Mouse (Mus musculus): Measurements from ENCODE around the gene Fam71f1.
"Not testable (repeated sequence)": the region's sequence is repeated elsewhere in the genome, so short reads cannot be mapped to it uniquely, and the experiment has no call there.

Gene Fam71f1

DNA sequence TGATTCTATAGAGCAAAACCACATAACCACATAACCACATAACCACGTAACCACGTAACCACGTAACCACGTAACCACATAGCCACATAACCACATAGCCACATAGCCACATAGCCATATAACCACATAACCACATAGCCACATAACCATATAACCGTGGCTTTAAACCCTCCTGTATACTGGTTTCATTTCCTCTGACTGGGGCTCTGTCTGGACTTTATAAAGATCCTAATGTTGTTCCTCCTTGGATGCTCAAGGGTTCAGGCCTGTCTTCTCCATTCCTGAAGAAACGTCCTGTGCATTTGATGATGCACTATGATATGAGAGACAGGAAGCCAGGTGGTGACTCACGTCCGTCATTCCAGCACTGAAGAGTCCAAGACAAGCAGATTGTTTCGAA lies 8.0 kb downstream of the Fam71f1 start:
- DNase-seq (ENCODE audit: low read depth, low spot score) = no peak

DNA sequence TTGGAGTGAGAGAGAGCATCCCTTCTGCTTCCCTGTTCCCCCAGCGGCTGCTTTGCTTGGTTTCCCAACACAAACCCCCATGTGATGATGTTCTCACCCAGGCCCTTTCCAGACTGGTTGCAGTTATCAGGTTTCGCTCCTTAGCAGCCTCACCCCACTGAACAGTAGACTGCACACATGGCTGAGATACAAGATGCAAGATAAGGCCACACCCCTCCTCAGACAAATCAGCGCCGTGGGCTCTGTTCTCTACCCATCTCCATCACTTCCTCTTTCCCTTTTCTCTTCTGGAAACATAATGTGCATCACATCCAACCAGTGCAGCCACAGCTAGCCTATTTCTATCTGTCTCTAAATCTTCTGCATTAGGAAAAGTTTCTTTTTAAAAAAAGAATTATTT lies 10.6 kb downstream of the Fam71f1 start:
- no peak for DNase-seq (ENCODE audit: low read depth, low spot score)

- not testable (repeated sequence) for DNase-seq (ENCODE audit: low read depth, low spot score)
Observed at GRCm38 (mm10) chr6:29346512-29346911, 27.6 kb downstream of the Fam71f1 start.

- no peak for DNase-seq (ENCODE audit: low read depth, low spot score)
Observed at GRCm38 (mm10) chr6:29347189-29347588, 28.2 kb downstream of the Fam71f1 start.

DNA sequence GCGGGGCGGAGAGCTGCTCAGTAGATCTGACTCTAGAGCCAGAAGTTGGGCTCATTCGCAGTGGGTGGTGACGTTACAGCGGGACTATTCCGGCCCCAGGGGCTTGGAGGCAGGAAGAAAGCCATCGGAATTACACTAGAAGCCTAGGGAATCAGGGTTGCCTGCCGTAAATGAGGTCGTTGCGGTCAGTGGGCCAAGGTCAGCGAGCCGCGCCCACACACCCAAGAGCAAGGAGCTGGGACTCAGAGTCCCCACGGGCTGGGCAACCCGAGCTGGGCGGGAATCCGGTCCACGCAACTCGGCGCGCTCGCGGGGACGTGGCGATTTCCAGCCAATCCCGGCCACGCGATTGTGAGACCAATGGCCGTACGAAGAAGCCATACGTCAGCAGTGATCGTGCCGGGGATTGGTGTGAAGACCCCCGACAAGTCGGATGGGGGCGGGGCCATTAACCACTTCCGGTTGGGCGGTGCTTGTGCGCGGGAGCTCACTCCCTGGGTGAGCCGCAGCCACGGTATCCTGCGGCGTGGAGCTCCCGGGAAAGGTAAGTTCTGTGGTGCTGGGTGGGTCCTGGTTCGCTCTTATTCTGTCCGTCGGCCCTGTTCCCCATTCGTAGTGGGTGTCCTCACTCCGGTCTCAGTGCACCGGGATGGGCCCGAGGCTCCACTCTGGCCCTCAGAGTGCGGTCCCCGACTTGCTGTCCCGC lies 28.9 kb downstream of the Fam71f1 start, which contains the start of gene Calu:
Gene Calu, plus strand, starts transcription at position 405 of the 706 bp plus-strand sequence.
- DNase-seq (ENCODE audit: low read depth, low spot score) = peak; percentile 99

DNA sequence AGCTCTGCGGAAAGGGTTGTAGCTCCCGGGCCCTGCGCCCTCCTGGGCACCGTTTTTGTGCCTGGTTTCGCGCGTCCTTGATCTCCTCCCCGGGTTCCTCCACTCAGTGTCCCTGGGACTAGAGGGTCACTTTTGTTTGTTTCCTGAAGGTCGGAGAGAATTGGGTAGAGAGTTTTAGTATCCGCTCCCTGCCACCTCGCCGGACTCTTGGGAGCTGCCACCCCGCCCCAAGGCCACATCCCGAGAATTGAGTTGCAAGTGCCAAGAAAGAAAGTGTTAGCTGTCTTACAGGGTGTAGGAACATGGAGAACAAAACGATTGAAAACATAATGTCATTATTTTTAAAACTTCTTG lies 29.4 kb downstream of the Fam71f1 start:
- no peak for DNase-seq (ENCODE audit: low read depth, low spot score)

- no peak for DNase-seq (ENCODE audit: low read depth, low spot score)
Observed at GRCm38 (mm10) chr6:29351613-29352012, 32.7 kb downstream of the Fam71f1 start.

DNA sequence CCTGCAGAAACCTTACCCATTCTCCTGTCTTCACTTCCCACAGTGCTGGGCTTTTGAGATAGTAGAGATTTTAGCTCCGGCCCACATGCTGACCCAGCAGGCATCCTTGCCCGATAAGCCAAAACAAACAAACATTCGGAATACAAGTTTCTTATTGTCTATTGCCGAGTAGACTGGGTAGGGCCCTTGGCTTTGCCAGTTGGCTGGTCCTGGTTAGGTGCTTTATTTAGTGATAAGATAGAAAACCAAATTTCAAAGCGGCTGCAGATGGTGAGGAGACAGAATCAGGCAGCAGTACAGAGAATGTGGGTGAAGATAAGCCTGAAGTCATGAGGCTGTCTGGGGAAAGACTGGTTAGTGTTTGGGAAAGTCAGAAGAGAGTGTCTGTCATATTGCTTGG lies 33.9 kb downstream of the Fam71f1 start:
- no peak for DNase-seq (ENCODE audit: low read depth, low spot score)

- DNase-seq (ENCODE audit: low read depth, low spot score) = no peak
Observed at GRCm38 (mm10) chr6:29359386-29359785, 40.4 kb downstream of the Fam71f1 start.

DNA sequence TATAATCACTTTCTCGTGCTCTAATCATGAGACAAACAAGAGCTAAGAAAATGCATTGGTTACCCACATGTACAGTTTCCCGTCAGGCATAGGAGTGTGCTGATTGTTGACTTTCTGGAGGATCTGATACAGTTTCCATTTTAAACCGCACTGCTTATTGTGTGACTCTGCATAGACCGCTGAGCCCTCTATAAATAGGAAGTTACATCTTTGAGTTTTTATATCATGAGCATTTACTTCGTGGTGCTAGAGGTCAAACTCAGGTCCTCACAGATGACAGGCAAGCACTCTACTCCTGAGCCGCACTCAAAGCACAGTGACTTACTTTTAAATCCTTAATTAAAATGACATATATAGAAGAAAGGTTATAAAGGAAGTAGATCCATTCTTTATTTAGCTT lies 41.3 kb downstream of the Fam71f1 start:
- no peak for DNase-seq (ENCODE audit: low read depth, low spot score)

DNA sequence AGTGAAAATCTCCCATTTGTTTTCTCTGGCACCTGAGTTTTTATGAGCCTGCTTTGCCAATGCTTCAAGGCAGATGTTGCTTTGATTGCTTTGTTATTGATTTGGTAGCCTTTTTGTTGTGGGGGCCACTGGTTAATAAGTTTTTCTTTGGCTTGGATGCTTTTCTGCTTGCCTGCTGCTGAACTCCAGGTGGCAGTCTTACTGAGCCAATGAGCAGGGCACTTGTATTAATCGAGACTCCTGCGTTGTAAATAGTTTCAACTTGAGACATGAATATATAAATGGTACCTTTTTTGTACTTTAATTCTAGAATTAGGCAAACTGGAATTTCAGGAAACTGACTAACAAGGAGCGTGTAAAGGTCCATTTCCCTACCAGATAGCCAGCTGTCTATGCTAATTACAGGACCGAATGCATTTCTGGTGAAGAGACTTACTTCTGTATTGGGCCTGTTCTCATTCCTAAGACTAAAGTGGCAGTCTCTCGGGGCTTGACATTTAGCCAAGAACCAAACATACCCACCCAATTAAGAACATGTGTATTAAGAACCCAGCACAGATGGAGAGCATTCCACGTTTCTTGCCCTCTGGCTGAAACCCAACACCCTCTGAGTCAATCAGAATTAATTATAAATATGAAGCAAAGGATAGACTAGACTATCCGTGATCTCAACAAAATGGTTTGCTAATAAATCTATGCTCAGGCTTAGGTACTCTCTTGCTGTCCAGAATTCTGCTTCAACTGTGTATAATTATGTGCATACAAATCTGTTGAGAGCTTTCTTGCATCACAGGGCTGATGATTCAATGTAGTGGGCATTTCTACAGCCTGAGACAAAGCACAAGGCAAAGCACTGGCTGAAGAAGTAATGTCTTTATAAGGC lies 43.5 kb downstream of the Fam71f1 start:
- DNase-seq (ENCODE audit: low read depth, low spot score) = no peak

- no peak for DNase-seq (ENCODE audit: low read depth, low spot score)
Observed at GRCm38 (mm10) chr6:29363129-29363515, 44.2 kb downstream of the Fam71f1 start.

DNA sequence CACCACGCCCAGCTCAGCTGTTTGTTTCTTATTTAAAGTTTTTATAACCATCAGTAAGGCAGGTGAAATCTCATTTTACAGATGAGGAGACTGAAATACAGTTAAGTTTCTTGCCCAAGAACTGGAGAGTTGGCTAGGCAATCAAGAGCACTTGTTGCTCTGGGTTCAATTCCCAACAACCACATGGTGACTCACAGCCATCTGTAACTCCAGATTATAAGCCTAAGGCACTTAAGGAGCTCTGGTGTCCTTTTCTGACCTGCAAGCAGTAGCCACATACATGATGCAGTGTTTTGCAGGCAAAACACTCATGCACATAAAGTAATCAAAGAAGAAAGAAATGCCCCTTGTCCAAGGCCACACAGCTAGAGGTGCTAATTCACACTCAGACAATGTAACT lies 46.3 kb downstream of the Fam71f1 start:
- DNase-seq (ENCODE audit: low read depth, low spot score) = no peak

DNA sequence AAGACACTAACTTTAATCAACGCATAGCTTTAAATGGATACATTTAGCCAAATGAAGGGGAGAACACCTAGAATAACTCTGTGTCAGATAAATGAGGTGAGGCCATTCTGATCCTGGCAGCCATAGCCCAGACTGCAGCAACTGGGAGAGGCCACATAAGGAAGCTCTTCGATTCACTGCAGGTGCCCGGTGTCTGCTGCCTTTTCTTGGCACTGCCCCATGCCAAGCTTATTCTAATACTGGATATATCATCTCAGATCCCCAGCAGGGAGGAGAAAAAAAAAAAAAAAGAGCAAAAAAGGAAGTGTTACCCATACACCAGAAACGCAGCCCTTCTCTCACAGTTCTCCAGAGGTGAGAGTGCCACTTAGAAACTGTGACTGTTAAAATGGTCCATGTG lies 58.4 kb downstream of the Fam71f1 start:
- DNase-seq (ENCODE audit: low read depth, low spot score) = no peak

DNA sequence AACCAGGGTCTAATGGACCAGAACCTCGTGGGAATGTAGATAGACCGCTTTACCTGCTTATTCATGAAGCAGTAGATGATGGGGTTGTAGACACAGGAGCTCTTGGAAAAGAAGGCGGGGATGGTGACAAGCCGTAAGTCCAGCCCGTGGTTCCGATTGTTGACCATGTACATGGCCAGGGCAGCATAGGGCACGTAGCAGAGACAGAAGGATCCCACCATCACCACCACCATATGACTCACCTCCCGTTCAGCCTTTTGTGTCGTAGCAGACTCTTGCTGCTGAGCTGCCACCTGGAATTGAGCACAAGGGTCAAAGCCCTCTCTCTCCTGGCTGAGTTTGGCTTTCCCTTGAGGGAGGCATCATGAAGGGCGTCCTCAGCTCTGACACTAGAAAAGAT lies 59.7 kb downstream of the Fam71f1 start:
- no peak for DNase-seq (ENCODE audit: low read depth, low spot score)

DNA sequence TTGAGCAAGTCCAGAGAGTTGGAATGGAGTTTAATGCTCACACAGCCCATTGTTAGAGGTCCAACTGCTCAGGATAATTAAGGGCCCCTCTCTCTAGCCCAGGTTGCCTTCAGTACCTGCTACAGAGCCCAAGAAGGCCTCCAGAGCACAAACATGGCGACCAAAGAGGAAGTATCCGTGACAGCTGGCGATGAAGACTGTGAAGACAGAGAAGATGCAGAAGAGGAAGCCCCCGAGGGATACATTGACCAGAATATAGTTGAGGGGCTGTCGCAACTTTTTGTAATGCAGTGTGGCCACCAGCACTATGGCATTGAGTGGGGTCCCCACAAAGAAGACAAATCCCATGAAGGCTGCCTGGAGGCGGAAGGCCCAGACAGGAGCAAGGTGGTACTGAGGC lies 61.0 kb downstream of the Fam71f1 start:
- no peak for DNase-seq (ENCODE audit: low read depth, low spot score)

GRCm38 (mm10) chr6:29382442-29382841 lies 63.5 kb downstream of the Fam71f1 start:
- DNase-seq (ENCODE audit: low read depth, low spot score) = no peak
